In the genomic region with DNA sequence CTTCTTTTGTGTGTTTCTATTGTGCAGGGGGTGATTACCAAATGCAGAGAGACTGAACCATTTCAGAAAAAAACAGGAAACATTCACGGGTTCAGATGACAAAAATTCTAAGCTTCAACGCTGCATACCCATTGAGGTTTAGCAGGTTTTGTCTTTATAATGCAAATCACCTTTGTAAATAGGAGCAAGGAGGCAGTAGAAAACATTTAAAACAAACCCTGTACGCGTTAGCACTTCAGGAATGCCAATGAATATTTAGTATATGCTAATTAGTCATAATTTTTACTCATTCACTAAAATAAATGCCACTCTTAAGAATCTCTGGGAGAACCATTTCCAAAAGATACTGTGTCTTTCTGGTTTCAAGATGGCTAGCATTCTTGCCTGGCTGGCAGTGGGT, we compare ENCODE assay signal across 24 mouse cellular contexts.
DNase-seq lines count a peak whose midpoint lies in the region; ATAC-seq lines count a peak whose summit lies in the region.
"Had no signal": no experiment of that assay in that cellular context is flagged by ENCODE, and none has a peak within 500 bp of the region (broad histone marks: within the 10 kb centered on the region; RNA-seq: fewer than 3 reads in every experiment).

No protein-coding gene starts in this region.

- no peak overlapping the region for H3K4me2 ChIP-seq in forebrain, embryonic 15.5 days (replicated peaks)
- H3K4me2 ChIP-seq in forebrain, embryonic 11.5 days (ENCODE audit: low read depth, low read length, severe bottlenecking): no peak overlapping the region
- H3K4me2 ChIP-seq in forebrain, embryonic 16.5 days (ENCODE audit: low read length): no peak overlapping the region
- H3K4me2 ChIP-seq: embryonic facial prominence, embryonic 12.5 days; embryonic facial prominence, embryonic 15.5 days; heart, embryonic 11.5 days; hindbrain, embryonic 13.5 days; intestine, embryonic 15.5 days had no signal

- no peaks in the 10 kb centered on the region for H3K27me3 ChIP-seq in forebrain, embryonic 15.5 days
- H3K27me3 ChIP-seq in forebrain, embryonic 11.5 days (ENCODE audit: control insufficient read depth, insufficient read depth, low read length): no peaks in the 10 kb centered on the region
- H3K27me3 ChIP-seq in forebrain, embryonic 16.5 days (replicated peaks; ENCODE audit: control insufficient read depth, insufficient read depth, low read length): no peaks in the 10 kb centered on the region
- H3K27me3 ChIP-seq: embryonic facial prominence, embryonic 12.5 days; embryonic facial prominence, embryonic 15.5 days; hindbrain, embryonic 13.5 days; intestine, embryonic 15.5 days had no signal

- no peaks in the 10 kb centered on the region for H3K9me3 ChIP-seq in forebrain, embryonic 15.5 days
- H3K9me3 ChIP-seq in forebrain, embryonic 11.5 days (ENCODE audit: control insufficient read depth, low read length): no peaks in the 10 kb centered on the region
- no peaks in the 10 kb centered on the region for H3K9me3 ChIP-seq in forebrain, embryonic 16.5 days (ENCODE audit: control insufficient read depth, low read length)
- H3K9me3 ChIP-seq: embryonic facial prominence, embryonic 12.5 days; embryonic facial prominence, embryonic 15.5 days; hindbrain, embryonic 10.5 days; hindbrain, embryonic 13.5 days; intestine, embryonic 15.5 days had no signal

- ATAC-seq in forebrain, embryonic 15.5 days (replicated peaks): peak; percentile 41; the same call in 1 of the 2 replicates
- ATAC-seq in forebrain, embryonic 11.5 days (replicated peaks; ENCODE audit: low FRiP score): no peak
- peak; percentile 73 for ATAC-seq in forebrain, embryonic 16.5 days
- ATAC-seq: hindbrain, embryonic 16.5 days; intestine, embryonic 15.5 days had no signal

- H3K4me1 ChIP-seq in forebrain, embryonic 15.5 days: peaks cover 5% of the 10 kb centered on the region
- H3K4me1 ChIP-seq in forebrain, embryonic 11.5 days (replicated peaks; ENCODE audit: control insufficient read depth, insufficient read depth, low read length): 0 out of 2 replicates have a peak, but pooled peaks cover 2% of the 10 kb centered on the region
- 0 out of 2 replicates have a peak, but pooled peaks cover 5% of the 10 kb centered on the region for H3K4me1 ChIP-seq in forebrain, embryonic 16.5 days (replicated peaks; ENCODE audit: control insufficient read depth, insufficient read depth, low read length)
- H3K4me1 ChIP-seq: embryonic facial prominence, embryonic 12.5 days; embryonic facial prominence, embryonic 15.5 days; hindbrain, embryonic 10.5 days; hindbrain, embryonic 13.5 days; intestine, embryonic 15.5 days had no signal

- no peaks in the 10 kb centered on the region for H3K36me3 ChIP-seq in forebrain, embryonic 15.5 days
- no peaks in the 10 kb centered on the region for H3K36me3 ChIP-seq in forebrain, embryonic 11.5 days (ENCODE audit: control insufficient read depth, insufficient read depth, low read length)
- no peaks in the 10 kb centered on the region for H3K36me3 ChIP-seq in forebrain, embryonic 16.5 days (ENCODE audit: control insufficient read depth, insufficient read depth)
- H3K36me3 ChIP-seq: embryonic facial prominence, embryonic 12.5 days; embryonic facial prominence, embryonic 15.5 days; hindbrain, embryonic 10.5 days; hindbrain, embryonic 13.5 days; intestine, embryonic 15.5 days had no signal

- H3K4me3 ChIP-seq in forebrain, embryonic 15.5 days: no peak overlapping the region
- no peak overlapping the region for H3K4me3 ChIP-seq in forebrain, embryonic 11.5 days (ENCODE audit: low read depth, low read length)
- no peak overlapping the region for H3K4me3 ChIP-seq in forebrain, embryonic 16.5 days (replicated peaks; ENCODE audit: low read length)
- H3K4me3 ChIP-seq: embryonic facial prominence, embryonic 12.5 days; embryonic facial prominence, embryonic 15.5 days; hindbrain, embryonic 10.5 days; hindbrain, embryonic 13.5 days; intestine, embryonic 15.5 days had no signal

- 9% methylated on average over 4 of the region's 4 CpGs for WGBS in forebrain, embryonic 15.5 days
- WGBS in forebrain, embryonic 11.5 days: 25% methylated on average over 4 of the region's 4 CpGs
- whole genome bisulfite sequencing in forebrain, embryonic 16.5 days: 8% methylated on average over 4 of the region's 4 CpGs

- H3K27ac ChIP-seq in forebrain, embryonic 15.5 days (replicated peaks): no peak overlapping the region
- no peak overlapping the region for H3K27ac ChIP-seq in forebrain, embryonic 11.5 days (ENCODE audit: low read depth, low read length)
- H3K27ac ChIP-seq in forebrain, embryonic 16.5 days (ENCODE audit: low read length): no peak overlapping the region
- H3K27ac ChIP-seq: embryonic facial prominence, embryonic 12.5 days; embryonic facial prominence, embryonic 15.5 days; hindbrain, embryonic 10.5 days; hindbrain, embryonic 13.5 days; intestine, embryonic 15.5 days had no signal

- no peak for DNase-seq in forebrain, embryonic 11.5 days (ENCODE audit: low spot score)
- peak; percentile 2 for DNase-seq in ES-CJ7 (ENCODE audit: low read depth, low spot score)
- DNase-seq in R1 (ENCODE audit: low read depth, low spot score): peak; percentile 36
- DNase-seq in left cerebral cortex, adult 18-20 months (ENCODE audit: low spot score in 2 of 2): no peak
- DNase-seq in spleen, postnatal 36 days (ENCODE audit: low spot score in 2 of 2): no peak
- DNase-seq in left cerebral cortex, postnatal 14 days (ENCODE audit: low spot score in 2 of 2): no peak
- DNase-seq: adrenal gland, postnatal 14 days; cerebellum, adult 18-20 months; cerebellum, adult 9-10 months; cerebellum, postnatal 25 days; gastrocnemius, postnatal 10 days; gastrocnemius, postnatal 36 days; heart, postnatal 36 days; kidney, adult 11 months; kidney, adult 8-10 months had no signal

- intact Hi-C loops in left cerebral cortex, postnatal 14 days (cut with DNase I): no loop called here

- H3K9ac ChIP-seq in forebrain, embryonic 15.5 days (replicated peaks): no peak overlapping the region
- no peak overlapping the region for H3K9ac ChIP-seq in forebrain, embryonic 11.5 days (ENCODE audit: low read length)
- H3K9ac ChIP-seq in forebrain, embryonic 16.5 days (replicated peaks; ENCODE audit: low read depth, low read length): no peak overlapping the region
- H3K9ac ChIP-seq: embryonic facial prominence, embryonic 12.5 days; embryonic facial prominence, embryonic 15.5 days; hindbrain, embryonic 13.5 days; intestine, embryonic 15.5 days had no signal

Comparison
In these comparisons a context has a peak if more than half of its experiments do, and no peak if none do; other contexts are left out.
1. DNase-seq: peak in ES-CJ7 (single experiment) and R1 (single experiment); none in forebrain, embryonic 11.5 days (single experiment), left cerebral cortex, adult 18-20 months (0 of 2), spleen, postnatal 36 days (0 of 2) and left cerebral cortex, postnatal 14 days (0 of 2).